Mouse (Mus musculus) testis, postnatal 10 days (tissue): Measurements from ENCODE around the gene Amotl1.

Experiments used
- DNase-seq: peaks from one replicate; pipeline ENCODE4 v3.0.0; 2021; ENCODE audit warnings: low spot score

Gene Amotl1

GRCm38 (mm10) chr9:14641310-14642067 lies 3.4 kb downstream of the Amotl1 start:
- no peak for DNase-seq

- DNase-seq: no peak
Measured at GRCm38 (mm10) chr9:14636244-14636643, 8.6 kb downstream of the Amotl1 start.

- DNase-seq: no peak
Measured at GRCm38 (mm10) chr9:14635551-14635950, 9.3 kb downstream of the Amotl1 start.

GRCm38 (mm10) chr9:14634155-14634554 lies 10.7 kb downstream of the Amotl1 start:
- no peak for DNase-seq

GRCm38 (mm10) chr9:14632365-14633163 lies 12.3 kb downstream of the Amotl1 start:
- no peak for DNase-seq

- no peak for DNase-seq
Measured at GRCm38 (mm10) chr9:14631729-14632128, 13.1 kb downstream of the Amotl1 start.

- no peak for DNase-seq
Measured at GRCm38 (mm10) chr9:14627525-14627924, 17.3 kb downstream of the Amotl1 start.

- no peak for DNase-seq
Measured at GRCm38 (mm10) chr9:14625961-14626360, 18.9 kb downstream of the Amotl1 start.

- DNase-seq: no peak
Measured at GRCm38 (mm10) chr9:14625024-14625423, 19.8 kb downstream of the Amotl1 start.

GRCm38 (mm10) chr9:14623928-14624327 lies 20.9 kb downstream of the Amotl1 start:
- DNase-seq: no peak

- no peak for DNase-seq
Measured at GRCm38 (mm10) chr9:14623250-14623649, 21.6 kb downstream of the Amotl1 start.

- no peak for DNase-seq
Measured at GRCm38 (mm10) chr9:14622848-14623247, 22.0 kb downstream of the Amotl1 start.

GRCm38 (mm10) chr9:14620107-14620506 lies 24.7 kb downstream of the Amotl1 start:
- DNase-seq: no peak

GRCm38 (mm10) chr9:14614931-14615880 lies 29.6 kb downstream of the Amotl1 start:
- DNase-seq: peak; percentile 69

- peak; percentile 70 for DNase-seq
Measured at GRCm38 (mm10) chr9:14614205-14614930, 30.5 kb downstream of the Amotl1 start.

GRCm38 (mm10) chr9:14613308-14614204 lies 31.3 kb downstream of the Amotl1 start:
- DNase-seq: no peak

- DNase-seq: no peak
Measured at GRCm38 (mm10) chr9:14612588-14612987, 32.3 kb downstream of the Amotl1 start.

GRCm38 (mm10) chr9:14608521-14608920 lies 36.3 kb downstream of the Amotl1 start:
- peak; percentile 50 for DNase-seq

GRCm38 (mm10) chr9:14607464-14607863 lies 37.4 kb downstream of the Amotl1 start:
- no peak for DNase-seq

GRCm38 (mm10) chr9:14605992-14606391 lies 38.9 kb downstream of the Amotl1 start:
- no peak for DNase-seq
